Mouse (Mus musculus) CD4-positive, CD25-positive, alpha-beta regulatory T cell, adult 2 months (primary cell): Measurements from ENCODE around the gene Elmod3.

ENCODE experiments used
- DNase-seq: peaks from one replicate; pipeline ENCODE4 v3.0.0-alpha.2; 2012; ENCODE audit warnings: low read depth, low spot score

Gene Elmod3

DNA sequence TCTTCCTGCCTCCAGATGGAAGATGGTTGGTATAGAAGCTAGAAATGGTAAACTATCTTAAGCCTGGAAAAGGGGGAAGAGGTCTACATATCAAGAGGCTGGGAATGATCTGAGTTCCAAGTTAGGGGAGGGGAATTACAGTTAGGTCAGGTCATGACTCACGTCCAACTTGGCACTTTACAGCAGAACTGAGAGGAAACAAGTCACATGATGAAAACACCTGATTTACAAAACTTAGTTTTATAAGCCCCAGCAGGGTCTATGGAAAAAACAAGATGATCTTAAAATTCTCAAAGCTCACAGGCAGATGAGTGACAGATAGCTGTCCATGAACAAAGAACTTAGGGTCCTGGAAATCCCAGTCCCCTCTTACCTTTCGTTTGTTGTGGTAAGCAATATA lies 16.9 kb upstream of the Elmod3 start:
- DNase-seq: peak; percentile 36

DNA sequence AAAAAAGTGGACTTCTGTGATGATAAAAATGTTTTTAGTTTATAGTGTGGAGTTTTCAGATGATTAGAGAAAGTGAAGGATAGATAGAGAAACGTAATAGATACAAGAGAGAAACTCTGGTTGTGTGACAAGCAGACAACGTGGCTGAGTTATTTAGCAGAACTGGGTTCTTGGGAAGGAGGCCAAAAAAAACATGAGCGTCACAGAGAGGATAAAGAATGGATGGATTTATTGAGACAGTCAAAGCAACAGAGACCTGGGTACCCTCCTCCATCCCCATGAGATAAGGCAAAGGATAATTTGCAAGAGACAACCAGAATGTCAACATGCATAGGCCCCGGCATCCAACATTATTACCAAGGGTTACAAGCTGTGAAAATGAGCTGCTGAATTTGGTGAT lies 12.0 kb upstream of the Elmod3 start:
- no peak for DNase-seq

DNA sequence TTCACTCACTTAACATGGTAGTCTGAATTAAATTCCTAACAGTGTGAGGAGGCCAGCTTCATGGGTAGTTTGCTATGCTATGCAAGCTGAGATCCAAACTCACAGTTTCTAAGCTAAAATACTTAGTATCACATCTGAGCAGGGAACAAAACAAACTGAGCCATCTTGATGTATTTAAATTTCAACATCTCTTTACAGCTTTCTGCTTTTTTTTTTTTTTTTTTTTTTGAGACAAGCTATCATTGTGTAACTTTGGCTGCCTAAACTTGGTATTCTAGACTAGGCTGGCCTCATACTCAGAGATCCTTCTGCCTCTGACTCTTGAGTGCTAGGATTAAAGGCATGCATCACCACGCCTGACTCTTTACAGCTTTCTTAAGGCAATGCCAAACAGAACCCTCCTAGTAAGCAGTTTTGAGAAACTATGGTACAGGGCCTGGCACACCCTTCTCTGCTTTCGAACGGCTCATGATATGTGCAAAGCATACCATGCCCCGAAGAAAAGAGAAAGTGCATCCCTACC lies 10.5 kb upstream of the Elmod3 start:
- no peak for DNase-seq

DNA sequence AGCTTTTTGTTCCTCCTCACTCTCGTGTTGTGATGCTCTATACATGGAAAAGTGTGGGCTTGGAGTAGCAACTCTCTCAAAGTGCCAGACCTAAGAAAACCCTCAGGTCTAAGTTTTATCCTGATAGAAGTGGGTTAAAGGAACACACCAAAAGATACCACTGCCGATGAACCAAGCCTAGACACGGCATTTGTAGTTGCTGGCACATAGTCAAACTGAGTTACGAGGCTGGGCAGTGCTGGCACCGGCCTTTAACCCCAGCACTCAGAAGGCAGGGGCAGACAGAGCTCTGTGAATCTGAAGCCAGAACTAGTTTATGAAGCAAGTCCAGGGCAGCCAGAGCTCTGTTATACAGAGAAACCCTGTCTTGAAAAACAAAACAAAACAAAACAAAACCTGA lies 9.5 kb upstream of the Elmod3 start:
- no peak for DNase-seq

GRCm38 (mm10) chr6:72607060-72607459 lies 8.8 kb upstream of the Elmod3 start:
- no peak for DNase-seq

GRCm38 (mm10) chr6:72604066-72604465 lies 5.9 kb upstream of the Elmod3 start:
- DNase-seq: no peak

DNA sequence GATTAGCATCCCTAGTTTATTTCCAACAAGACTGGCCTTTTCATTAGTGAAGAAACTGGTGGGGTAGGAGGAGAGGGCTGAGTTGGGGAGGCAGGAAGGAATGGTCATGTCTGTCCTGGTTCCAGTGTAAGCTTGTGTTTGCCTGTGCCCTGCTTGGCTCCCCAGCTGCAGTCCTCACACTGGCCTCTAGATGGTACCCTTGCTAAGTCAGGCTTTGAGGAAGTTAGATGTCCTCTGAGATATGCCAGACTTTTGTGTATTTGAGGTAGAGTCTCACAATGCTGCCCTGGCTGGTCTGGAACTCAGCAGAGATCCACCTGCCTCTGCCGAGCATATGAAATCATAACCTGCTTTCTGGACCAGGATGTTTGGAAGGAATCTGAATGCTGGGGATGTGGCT lies 3.5 kb upstream of the Elmod3 start:
- peak; percentile 90 for DNase-seq

DNA sequence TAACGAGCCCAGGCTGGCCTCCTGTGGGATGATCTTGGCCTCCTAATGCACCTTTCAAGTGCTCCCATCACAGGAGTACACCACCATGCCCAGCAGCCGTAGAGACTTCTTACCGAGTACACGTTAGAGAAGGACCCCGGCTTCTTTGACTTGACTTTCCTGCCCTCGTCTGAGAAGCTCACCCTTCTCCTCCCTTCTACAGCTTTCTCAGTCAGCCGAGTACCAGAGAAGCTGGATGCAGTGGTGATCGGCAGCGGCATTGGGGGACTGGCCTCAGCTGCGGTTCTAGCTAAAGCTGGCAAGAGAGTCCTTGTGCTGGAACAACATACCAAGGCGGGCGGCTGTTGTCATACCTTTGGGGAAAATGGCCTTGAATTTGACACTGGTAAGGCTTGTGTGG lies 2.6 kb upstream of the Elmod3 start:
- no peak for DNase-seq

DNA sequence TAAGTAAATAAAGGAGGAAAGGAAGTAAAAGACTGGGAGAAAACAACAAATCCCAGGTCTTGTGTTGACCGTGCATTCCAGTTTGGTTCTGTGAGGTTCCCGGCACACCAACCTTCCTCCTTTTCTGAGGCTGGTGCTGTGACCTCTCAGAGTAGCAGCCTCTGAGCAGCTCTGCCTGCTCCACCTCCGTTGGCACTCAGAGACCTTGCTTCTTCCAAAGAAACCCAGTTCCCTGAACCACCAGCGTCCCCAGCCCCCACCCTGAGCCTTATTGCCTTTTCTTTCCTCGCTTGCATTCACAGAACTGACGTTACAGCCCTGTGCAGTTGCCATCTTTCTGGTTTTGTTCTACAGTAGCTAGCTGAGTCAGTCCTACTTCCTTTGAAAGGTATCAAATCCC lies 2.0 kb upstream of the Elmod3 start:
- no peak for DNase-seq

- no peak for DNase-seq
Measured at GRCm38 (mm10) chr6:72598791-72599557, 761 bp upstream of the Elmod3 start.

DNA sequence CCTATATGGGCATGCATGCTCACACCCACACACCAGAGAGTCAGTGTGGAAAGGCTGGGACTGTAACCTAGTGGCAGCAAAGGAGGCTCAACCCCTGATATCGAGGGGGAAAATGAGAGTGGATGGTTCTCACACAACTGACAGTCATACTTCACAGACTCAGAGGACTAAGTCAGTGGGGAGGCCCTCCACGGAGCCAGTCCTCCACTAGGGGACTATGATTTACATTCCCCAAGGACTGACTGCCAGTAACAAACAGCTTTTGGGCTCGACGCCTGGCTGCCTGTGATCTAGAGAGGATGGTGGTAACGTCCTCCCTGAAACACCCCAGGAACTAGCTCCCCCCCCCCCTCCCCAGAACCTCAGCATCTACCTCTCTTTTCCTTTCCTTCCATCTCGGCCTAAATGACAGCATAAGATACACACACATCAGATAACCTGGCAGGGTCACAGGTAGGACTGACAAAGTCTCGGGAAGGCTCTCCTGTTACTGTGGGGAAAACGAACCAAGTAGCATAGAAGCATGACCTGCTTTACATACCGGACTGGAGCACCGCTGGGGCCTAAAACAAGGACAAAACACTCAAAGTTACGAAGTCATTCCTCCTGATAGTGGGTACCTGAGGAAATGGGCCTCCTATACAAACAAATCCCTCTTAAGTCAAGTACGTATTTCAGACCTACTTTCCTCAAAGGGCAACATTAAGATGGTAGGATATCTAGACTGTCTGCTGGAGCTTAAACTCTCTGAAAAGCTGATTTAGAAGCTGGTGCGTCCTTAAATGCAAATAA lies 934 bp downstream of the Elmod3 start:
- peak; percentile 18 for DNase-seq

GRCm38 (mm10) chr6:72593914-72594313 lies 4.3 kb downstream of the Elmod3 start:
- no peak for DNase-seq

DNA sequence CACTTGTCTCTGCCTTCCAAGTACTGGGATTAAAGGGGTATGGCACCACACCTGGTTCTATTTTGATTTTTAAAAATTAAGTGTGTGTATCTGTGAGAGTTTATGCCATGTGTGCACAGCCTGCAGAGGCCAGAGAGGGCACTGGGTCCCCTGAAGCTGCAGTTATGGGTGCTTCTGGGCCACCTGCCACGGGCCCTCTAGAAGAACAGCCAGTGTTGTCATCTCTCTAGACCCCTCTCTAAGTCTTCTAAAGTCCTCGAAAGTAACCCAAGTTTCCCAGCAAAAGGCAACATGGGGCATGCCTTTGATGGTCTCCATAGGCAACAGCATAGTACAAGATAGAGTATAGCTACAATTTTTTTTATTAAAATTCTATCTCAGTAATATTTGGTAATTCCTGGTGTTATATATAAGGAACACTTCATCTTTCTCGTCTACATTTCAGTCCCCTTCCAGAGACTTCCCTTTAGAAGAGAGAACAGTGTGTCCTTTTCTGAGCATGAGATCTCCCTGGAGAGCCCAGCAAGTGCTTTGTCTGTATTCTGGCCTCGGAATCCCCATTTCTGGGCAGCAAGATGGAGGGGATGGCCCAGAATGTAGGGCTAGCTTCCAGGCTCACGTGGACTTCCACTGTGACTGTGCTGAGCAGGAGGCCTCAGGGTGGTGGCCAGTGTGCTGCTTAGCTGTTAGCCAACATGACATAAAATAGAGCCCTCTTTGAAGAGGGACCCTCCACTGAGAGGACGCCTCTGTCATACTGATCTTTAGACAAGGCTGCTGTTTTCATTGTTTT lies 5.0 kb downstream of the Elmod3 start:
- DNase-seq: no peak

DNA sequence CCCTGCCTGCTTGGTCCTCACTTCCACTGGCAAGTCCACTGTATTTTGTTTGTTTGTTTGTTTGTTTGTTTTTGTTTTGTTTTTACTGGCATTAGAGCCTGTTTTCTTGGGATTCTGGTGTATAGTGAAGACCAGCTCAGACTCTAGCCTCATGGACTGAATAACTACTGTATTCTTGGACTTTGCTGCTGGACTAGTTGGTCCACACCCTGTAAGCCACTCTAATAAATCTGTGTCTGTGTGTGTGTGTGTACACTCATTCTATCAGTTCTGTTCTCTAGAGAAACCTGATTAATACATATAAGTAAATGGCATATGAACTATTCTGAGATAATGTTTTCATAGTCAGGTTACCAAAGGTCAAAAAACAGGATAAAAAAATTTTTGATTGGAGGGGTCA lies 8.1 kb downstream of the Elmod3 start:
- no peak for DNase-seq

GRCm38 (mm10) chr6:72588307-72588706 lies 9.9 kb downstream of the Elmod3 start:
- DNase-seq: no peak

DNA sequence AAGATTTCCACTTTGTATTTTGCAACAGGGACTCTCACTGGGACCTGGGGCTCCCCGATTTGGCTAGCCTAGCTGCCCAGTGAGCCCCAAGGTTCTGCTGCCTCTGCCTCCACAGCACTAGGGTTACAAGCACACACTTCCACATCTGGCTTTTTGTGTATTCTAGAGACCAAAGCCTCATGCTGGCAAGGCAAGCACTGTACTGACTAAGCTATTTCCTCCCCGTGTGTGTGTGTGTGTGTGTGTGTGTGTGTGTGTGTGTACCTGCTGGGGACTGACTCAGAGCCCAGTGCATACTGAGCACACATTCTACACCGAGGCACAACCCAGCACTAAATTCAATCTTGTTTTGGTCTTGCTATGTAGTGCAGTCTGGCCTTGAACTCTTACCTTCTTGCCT lies 11.5 kb downstream of the Elmod3 start:
- DNase-seq: no peak

- DNase-seq: no peak
Measured at GRCm38 (mm10) chr6:72584154-72584553, 14.1 kb downstream of the Elmod3 start.

- DNase-seq: no peak
Measured at GRCm38 (mm10) chr6:72583211-72583839, 14.9 kb downstream of the Elmod3 start.

DNA sequence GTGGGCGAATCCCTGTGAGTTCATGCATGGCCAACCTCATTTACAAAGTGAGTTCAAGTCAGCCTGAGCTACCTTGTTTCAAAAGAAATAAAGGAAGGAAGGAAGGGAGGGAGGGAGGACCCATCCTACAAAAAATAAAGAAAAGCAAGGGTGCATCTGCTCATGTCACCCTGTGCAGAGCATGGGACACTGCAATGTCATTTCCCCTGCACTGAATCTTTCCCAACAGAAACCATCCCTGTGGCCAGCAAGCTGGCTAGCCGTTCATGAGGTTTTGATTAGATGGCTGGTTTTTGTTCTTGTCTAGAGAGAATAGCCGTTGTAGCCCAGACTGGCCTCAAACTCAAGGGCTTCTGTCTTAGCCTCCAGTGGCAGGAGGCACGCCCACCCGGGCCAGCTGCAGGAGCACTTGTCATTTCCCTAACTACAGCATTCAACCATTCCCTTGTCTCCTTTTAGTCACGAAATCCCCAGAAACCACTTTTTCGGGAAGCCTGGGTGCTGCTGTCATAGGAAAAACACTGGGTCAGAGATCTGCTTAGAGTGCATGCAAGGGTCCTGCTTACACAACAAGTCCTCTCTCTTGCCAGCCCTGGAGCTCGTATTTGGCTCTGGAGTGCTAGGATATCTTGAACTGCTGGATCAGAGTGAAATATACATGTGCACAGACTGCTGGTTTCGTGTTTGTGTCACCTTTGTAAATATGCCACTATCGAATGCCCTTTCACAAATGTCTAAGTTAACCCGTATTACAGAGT lies 16.4 kb downstream of the Elmod3 start:
- DNase-seq: no peak

- DNase-seq: no peak
Measured at GRCm38 (mm10) chr6:72576041-72576440, 22.2 kb downstream of the Elmod3 start.

GRCm38 (mm10) chr6:72571826-72572225 lies 26.4 kb downstream of the Elmod3 start:
- no peak for DNase-seq
